8 mouse cellular contexts compared by ENCODE assay signal in the genomic region with DNA sequence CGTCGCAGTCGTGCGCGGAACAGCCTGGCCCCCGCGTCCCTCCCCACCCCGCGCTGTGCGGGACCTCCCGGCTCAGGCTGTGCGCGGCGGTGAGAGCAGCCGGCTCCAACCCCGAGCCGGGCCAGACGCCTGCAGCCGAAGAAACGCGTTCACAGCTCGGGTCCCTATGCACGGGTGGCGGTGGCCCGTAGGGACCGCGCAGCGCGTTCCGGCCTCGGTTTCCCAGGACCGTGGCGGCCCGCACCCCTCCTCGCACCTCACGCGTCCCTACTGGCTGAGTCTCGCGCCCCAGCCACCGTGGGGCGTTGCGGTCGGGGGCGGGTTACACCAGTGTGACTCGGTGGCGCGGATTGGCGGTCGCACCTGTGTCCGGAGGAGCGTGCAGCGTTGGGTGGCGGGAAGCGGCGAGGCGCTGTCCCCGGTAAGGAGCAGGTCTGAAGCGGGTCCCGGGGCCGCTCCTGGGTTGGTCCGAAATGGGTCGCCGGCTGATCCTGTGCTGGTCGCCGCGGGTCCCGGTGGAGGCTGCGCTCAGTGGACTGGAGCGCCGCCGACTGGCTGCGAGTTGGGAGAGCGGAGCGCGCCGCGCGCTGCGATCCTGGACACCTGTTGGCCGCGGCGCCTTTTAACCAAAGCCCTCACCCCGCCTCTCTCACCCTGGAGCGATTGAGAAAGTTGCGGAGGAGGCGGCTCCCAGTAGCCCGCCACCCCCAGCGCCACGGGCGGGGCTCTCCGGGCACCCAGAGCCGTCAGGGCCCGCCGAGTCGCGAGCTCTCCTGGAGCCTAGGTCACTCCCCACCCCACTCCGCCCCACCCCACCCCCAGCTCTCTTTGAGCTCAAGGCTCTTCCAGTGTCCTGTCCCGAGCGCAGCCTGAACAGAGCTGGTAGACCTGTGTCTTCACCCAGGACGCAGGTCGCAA. TPM values are rescaled to one million over a fixed set of nuclear protein-coding genes. Genes with fewer than 3 reads are reported as not detected.
DNase-seq lines count a peak whose midpoint lies in the region; ATAC-seq and TF ChIP-seq lines count a peak whose summit lies in the region.

Gjb2 (minus strand) TSS at position 597 of the 918 bp plus-strand sequence.

- peak within 1 kb of the TSS; percentile 99 for H3K9ac ChIP-seq in liver, adult 2 months (ENCODE audit: low read depth, low read length)
- H3K9ac ChIP-seq in midbrain, postnatal 0 days (replicated peaks; ENCODE audit: low read length, poor library complexity, severe bottlenecking): peak within 1 kb of the TSS; percentile 48

- peaks cover 8% of the 10 kb centered on the region for H3K79me2 ChIP-seq in liver, adult 2 months (ENCODE audit: control insufficient read depth, insufficient read depth, low read length)

- H3K9me3 ChIP-seq in midbrain, postnatal 0 days (ENCODE audit: low read length): no peaks in the 10 kb centered on the region

- H3K4me1 ChIP-seq in liver, adult 2 months (ENCODE audit: control insufficient read depth, insufficient read depth, low read length): peaks cover 19% of the 10 kb centered on the region
- H3K4me1 ChIP-seq in midbrain, postnatal 0 days (ENCODE audit: insufficient read depth, low read length): no peaks in the 10 kb centered on the region

- peaks cover 13% of the 10 kb centered on the region; the same call in 1 of the 2 replicates for H3K36me3 ChIP-seq in liver, adult 2 months (ENCODE audit: control insufficient read depth, insufficient read depth, low read length)
- no peaks in the 10 kb centered on the region for H3K36me3 ChIP-seq in midbrain, postnatal 0 days (ENCODE audit: insufficient read depth, low read length)

- TF ChIP-seq CTCF in liver, adult 2 months (IDR thresholded peaks at IDR 0.05; ENCODE audit: low read depth, low read length): 0 out of 2 replicates have a peak, but pooled peaks have one; percentile 33
- peak; percentile 38 for TF ChIP-seq CTCF in midbrain, postnatal 0 days (IDR thresholded peaks at IDR 0.05)

- peak; percentile 67 for ATAC-seq in frontal cortex, adult (ENCODE audit: low TSS enrichment)
- peak; percentile 74 for ATAC-seq in midbrain, postnatal 0 days (ENCODE audit: low FRiP score)

- H3K4me3 ChIP-seq in liver, adult 2 months (ENCODE audit: insufficient read depth, low read depth, low read length): peak within 1 kb of the TSS; percentile 96
- H3K4me3 ChIP-seq in midbrain, postnatal 0 days (ENCODE audit: low read depth, low read length): peak within 1 kb of the TSS; percentile 50

- no peak for DNase-seq in frontal cortex, postnatal 36 days (ENCODE audit: low spot score in 2 of 2)
- DNase-seq in brain, adult 2 months (ENCODE audit: low read depth, low spot score): peak; percentile 16
- DNase-seq in frontal cortex, adult 2 months (ENCODE audit: extremely low spot score in 1 of 2, low spot score in 1 of 2): peak in 1 of 2 experiments; percentile 18
- DNase-seq in kidney, adult 8-10 months: peak; percentile 87 to 88
- DNase-seq in liver, adult 2 months (ENCODE audit: extremely low read depth, low read depth, low spot score): peak; percentile 86
- peak; percentile 28 for DNase-seq in midbrain, postnatal 0 days (ENCODE audit: low spot score)
- DNase-seq in thymus, postnatal 0 days (ENCODE audit: low spot score): peak; percentile 14

- peak; percentile 98 for TF ChIP-seq POLR2A in liver, adult 2 months (IDR thresholded peaks at IDR 0.05; ENCODE audit: extremely low read depth, insufficient read depth, low read length)

- H3K27ac ChIP-seq in liver, adult 2 months (replicated peaks; ENCODE audit: insufficient read depth, low read depth, low read length): peak within 1 kb of the TSS; percentile 97
- no peak within 1 kb of the TSS for H3K27ac ChIP-seq in midbrain, postnatal 0 days (ENCODE audit: low read depth, low read length)

- peak within 1 kb of the TSS; percentile 100 for H3K4me2 ChIP-seq in midbrain, postnatal 0 days (ENCODE audit: low read depth, low read length, poor library complexity, severe bottlenecking)

- WGBS in liver, adult 2 months: under 1% methylated on average over 94 of the region's 101 CpGs
- under 1% methylated on average over 92 of the region's 101 CpGs for WGBS in midbrain, postnatal 0 days

- no peaks in the 10 kb centered on the region for H3K27me3 ChIP-seq in liver, adult 2 months (ENCODE audit: control insufficient read depth, insufficient read depth, low read length)
- H3K27me3 ChIP-seq in midbrain, postnatal 0 days (ENCODE audit: insufficient read depth, low read length): peaks cover 49% of the 10 kb centered on the region

RNA-seq across cellular contexts. Expression of gene Gjb2, which starts in this region (rescaled TPM):
- polyA plus RNA-seq in frontal cortex, adult 2 months (2012; rRNA removed): 12.4 and 14.0 TPM in 2 replicates
- total RNA-seq in liver, adult 2 months (2014; rRNA removed): 90.0 and 124 TPM in 2 replicates
- polyA plus RNA-seq in liver, adult 2 months (2012; rRNA removed): 177 and 208 TPM in 2 replicates
- 12.9 and 13.8 TPM in 2 replicates for total RNA-seq in midbrain, postnatal 0 days (2014; rRNA removed)
- 17.8 and 19.1 TPM in 2 replicates for polyA plus RNA-seq in midbrain, postnatal 0 days (2015; fragmentation: Nextera tagmentation; extraction: Ambion mirVana)
- 3.7 and 4.7 TPM in 2 replicates for polyA plus RNA-seq in thymus, postnatal 0 days (2015; fragmentation: Nextera tagmentation; extraction: Ambion mirVana)

Comparison
In these comparisons a context has a peak if more than half of its experiments do, and no peak if none do; other contexts are left out.
1. DNase-seq: peak in brain, adult 2 months (single experiment), kidney, adult 8-10 months (2 of 2), liver, adult 2 months (single experiment), midbrain, postnatal 0 days (single experiment) and thymus, postnatal 0 days (single experiment); none in frontal cortex, postnatal 36 days (0 of 2).